Comparison of ENCODE assay signal across 8 mouse cellular contexts in the genomic region with DNA sequence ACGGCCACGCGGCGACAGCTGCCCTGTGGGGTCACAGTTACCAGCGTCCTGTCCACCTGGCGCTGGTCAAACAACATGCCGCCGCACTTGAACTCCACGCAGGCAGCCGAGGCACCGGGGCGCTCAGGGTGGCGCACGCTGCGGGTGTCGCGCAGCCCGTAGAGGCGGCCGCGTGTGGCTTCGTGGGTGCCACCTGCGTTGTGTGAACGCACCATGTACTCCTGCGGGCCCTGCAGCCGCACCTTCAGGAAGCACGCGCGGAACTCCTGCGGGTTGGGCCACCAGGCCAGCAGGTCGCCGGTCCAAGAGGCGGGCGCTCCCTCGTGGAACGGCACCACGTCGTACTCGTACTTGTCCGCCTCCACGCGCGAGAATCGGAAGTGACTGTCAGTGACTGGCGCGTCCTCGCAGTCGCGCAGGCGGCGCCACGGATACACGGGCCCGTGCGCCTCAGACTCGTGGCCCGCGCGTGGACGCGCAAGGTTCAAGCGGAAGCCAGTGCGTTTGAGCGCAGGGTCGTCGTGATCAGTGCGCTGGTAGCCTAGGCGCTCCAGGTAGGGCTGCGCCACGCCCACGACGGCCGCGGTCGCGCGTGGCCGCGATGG. TPM values are rescaled to one million over a fixed set of nuclear protein-coding genes. Genes with fewer than 3 reads are reported as not detected.
A peak's percentile ranks its signal among the peaks of the same experiment; 100 is the strongest.
DNase-seq lines count a peak whose midpoint lies in the region; ATAC-seq lines count a peak whose summit lies in the region.

No protein-coding gene starts in this region.

- 21% methylated on average over 79 of the region's 79 CpGs for WGBS in liver, embryonic 11.5 days
- 20% methylated on average over 79 of the region's 79 CpGs for whole genome bisulfite sequencing in forebrain, embryonic 10.5 days
- WGBS in intestine, embryonic 16.5 days: 18% methylated on average over 79 of the region's 79 CpGs
- 21% methylated on average over 79 of the region's 79 CpGs for WGBS in neural tube, embryonic 13.5 days

- peak overlapping the region; percentile 54 for H3K4me2 ChIP-seq in liver, embryonic 11.5 days
- peak overlapping the region; percentile 76 for H3K4me2 ChIP-seq in intestine, embryonic 16.5 days (ENCODE audit: low read depth, low read length)
- peak overlapping the region; percentile 56 for H3K4me2 ChIP-seq in neural tube, embryonic 13.5 days

- H3K27ac ChIP-seq in liver, embryonic 11.5 days (ENCODE audit: low read depth, low read length): no peak overlapping the region
- H3K27ac ChIP-seq in forebrain, embryonic 10.5 days: peak overlapping the region; percentile 30; the same call in 1 of the 2 replicates
- no peak overlapping the region for H3K27ac ChIP-seq in intestine, embryonic 16.5 days (ENCODE audit: low read length)
- no peak overlapping the region for H3K27ac ChIP-seq in neural tube, embryonic 13.5 days (replicated peaks)

- H3K36me3 ChIP-seq in liver, embryonic 11.5 days (ENCODE audit: control insufficient read depth, insufficient read depth, low read length): no peaks in the 10 kb centered on the region
- no peaks in the 10 kb centered on the region for H3K36me3 ChIP-seq in forebrain, embryonic 10.5 days (replicated peaks)
- no peaks in the 10 kb centered on the region for H3K36me3 ChIP-seq in intestine, embryonic 16.5 days (ENCODE audit: control insufficient read depth, insufficient read depth, low read length)
- no peaks in the 10 kb centered on the region for H3K36me3 ChIP-seq in neural tube, embryonic 13.5 days

- peaks cover 2% of the 10 kb centered on the region for H3K4me1 ChIP-seq in liver, embryonic 11.5 days (replicated peaks; ENCODE audit: control insufficient read depth, insufficient read depth, low read length)
- H3K4me1 ChIP-seq in forebrain, embryonic 10.5 days: peaks cover 34% of the 10 kb centered on the region
- peaks cover 12% of the 10 kb centered on the region for H3K4me1 ChIP-seq in intestine, embryonic 16.5 days (ENCODE audit: control insufficient read depth, insufficient read depth, low read length)
- H3K4me1 ChIP-seq in neural tube, embryonic 13.5 days (replicated peaks): peaks cover 41% of the 10 kb centered on the region

- peak overlapping the region; percentile 44 for H3K4me3 ChIP-seq in liver, embryonic 11.5 days (ENCODE audit: low read depth, low read length)
- H3K4me3 ChIP-seq in forebrain, embryonic 10.5 days: peak overlapping the region; percentile 45
- peak overlapping the region; percentile 49 for H3K4me3 ChIP-seq in intestine, embryonic 16.5 days (ENCODE audit: low read length)
- peak overlapping the region; percentile 44 for H3K4me3 ChIP-seq in neural tube, embryonic 13.5 days

- no peak for DNase-seq in liver, embryonic 11.5 days (ENCODE audit: low spot score)
- no peak for DNase-seq in liver
- no peak for DNase-seq in forebrain, embryonic 10.5 days (ENCODE audit: extremely low spot score, low spot score)
- no peak for DNase-seq in ovary, postnatal 36 days (ENCODE audit: low spot score)
- DNase-seq in urinary bladder, adult 18-20 months (ENCODE audit: low spot score in 2 of 2): no peak

- peaks cover 85% of the 10 kb centered on the region for H3K27me3 ChIP-seq in liver, embryonic 11.5 days (replicated peaks; ENCODE audit: control insufficient read depth, insufficient read depth, low read length)
- H3K27me3 ChIP-seq in forebrain, embryonic 10.5 days (ENCODE audit: poor library complexity, severe bottlenecking): peaks cover 100% of the 10 kb centered on the region
- peaks cover 70% of the 10 kb centered on the region for H3K27me3 ChIP-seq in intestine, embryonic 16.5 days (replicated peaks; ENCODE audit: control insufficient read depth, insufficient read depth, low read length)
- peaks cover 91% of the 10 kb centered on the region for H3K27me3 ChIP-seq in neural tube, embryonic 13.5 days

- H3K9me3 ChIP-seq in liver, embryonic 11.5 days (ENCODE audit: control insufficient read depth, low read length): no peaks in the 10 kb centered on the region
- peaks cover 10% of the 10 kb centered on the region for H3K9me3 ChIP-seq in forebrain, embryonic 10.5 days
- no peaks in the 10 kb centered on the region for H3K9me3 ChIP-seq in intestine, embryonic 16.5 days (ENCODE audit: control insufficient read depth, low read length)
- H3K9me3 ChIP-seq in neural tube, embryonic 13.5 days: no peaks in the 10 kb centered on the region

- ATAC-seq in liver, embryonic 11.5 days (replicated peaks; ENCODE audit: low FRiP score): no peak
- ATAC-seq in intestine, embryonic 16.5 days: no peak
- peak; percentile 1; the same call in 1 of the 2 replicates for ATAC-seq in neural tube, embryonic 13.5 days (ENCODE audit: low read depth)
- ATAC-seq in cerebellum, adult (ENCODE audit: insufficient number of reproducible peaks, low FRiP score, low TSS enrichment): no peak

- peak overlapping the region; percentile 27; the same call in 1 of the 2 replicates for H3K9ac ChIP-seq in liver, embryonic 11.5 days (ENCODE audit: low read depth, low read length)
- peak overlapping the region; percentile 60; the same call in 1 of the 2 replicates for H3K9ac ChIP-seq in intestine, embryonic 16.5 days (ENCODE audit: low read depth, low read length)
- peak overlapping the region; percentile 56 for H3K9ac ChIP-seq in neural tube, embryonic 13.5 days

RNA-seq across cellular contexts. Expression of gene Cilp2, which starts 6.1 kb away (rescaled TPM):
- polyA plus RNA-seq in liver, embryonic 11.5 days (2014; fragmentation: Nextera tagmentation; extraction: Ambion mirVana): 0.48 and 0.56 TPM in 2 replicates
- 0.36 and 0.53 TPM in 2 replicates for polyA plus RNA-seq in forebrain, embryonic 10.5 days (2016; fragmentation: Nextera tagmentation; extraction: Ambion mirVana)
- 0.51 and 0.53 TPM in 2 replicates for polyA plus RNA-seq in intestine, embryonic 16.5 days (2015; fragmentation: Nextera tagmentation; extraction: Ambion mirVana)
- polyA plus RNA-seq in neural tube, embryonic 13.5 days (2015; fragmentation: Nextera tagmentation; extraction: Ambion mirVana): 3.1 and 3.9 TPM in 2 replicates

RNA-seq across cellular contexts. Expression of gene Tssk6, which starts 20.6 kb away (rescaled TPM):
- 4.5 and 5.2 TPM in 2 replicates for polyA plus RNA-seq in liver, embryonic 11.5 days (2014; fragmentation: Nextera tagmentation; extraction: Ambion mirVana)
- 5.1 and 5.3 TPM in 2 replicates for polyA plus RNA-seq in forebrain, embryonic 10.5 days (2016; fragmentation: Nextera tagmentation; extraction: Ambion mirVana)
- 2.8 TPM in 2 replicates for polyA plus RNA-seq in intestine, embryonic 16.5 days (2015; fragmentation: Nextera tagmentation; extraction: Ambion mirVana)
- 3.4 TPM in 2 replicates for polyA plus RNA-seq in neural tube, embryonic 13.5 days (2015; fragmentation: Nextera tagmentation; extraction: Ambion mirVana)

RNA-seq across cellular contexts. Expression of gene Ndufa13, which starts 21.0 kb away (rescaled TPM):
- polyA plus RNA-seq in liver, embryonic 11.5 days (2014; fragmentation: Nextera tagmentation; extraction: Ambion mirVana): 145 and 159 TPM in 2 replicates
- 165 and 170 TPM in 2 replicates for polyA plus RNA-seq in forebrain, embryonic 10.5 days (2016; fragmentation: Nextera tagmentation; extraction: Ambion mirVana)
- polyA plus RNA-seq in intestine, embryonic 16.5 days (2015; fragmentation: Nextera tagmentation; extraction: Ambion mirVana): 233 and 243 TPM in 2 replicates
- 169 and 186 TPM in 2 replicates for polyA plus RNA-seq in neural tube, embryonic 13.5 days (2015; fragmentation: Nextera tagmentation; extraction: Ambion mirVana)

RNA-seq across cellular contexts. Expression of gene Yjefn3, which starts 21.1 kb away (rescaled TPM):
- 1.7 and 1.9 TPM in 2 replicates for polyA plus RNA-seq in liver, embryonic 11.5 days (2014; fragmentation: Nextera tagmentation; extraction: Ambion mirVana)
- polyA plus RNA-seq in forebrain, embryonic 10.5 days (2016; fragmentation: Nextera tagmentation; extraction: Ambion mirVana): 3.8 and 5.1 TPM in 2 replicates
- polyA plus RNA-seq in intestine, embryonic 16.5 days (2015; fragmentation: Nextera tagmentation; extraction: Ambion mirVana): 3.2 and 3.8 TPM in 2 replicates
- polyA plus RNA-seq in neural tube, embryonic 13.5 days (2015; fragmentation: Nextera tagmentation; extraction: Ambion mirVana): 10.0 and 12.1 TPM in 2 replicates

RNA-seq across cellular contexts. Expression of gene Pbx4, which starts 49.1 kb away (rescaled TPM):
- polyA plus RNA-seq in liver, embryonic 11.5 days (2014; fragmentation: Nextera tagmentation; extraction: Ambion mirVana): 5.6 and 6.3 TPM in 2 replicates
- polyA plus RNA-seq in forebrain, embryonic 10.5 days (2016; fragmentation: Nextera tagmentation; extraction: Ambion mirVana): 41.6 and 45.7 TPM in 2 replicates
- 2.7 and 2.9 TPM in 2 replicates for polyA plus RNA-seq in intestine, embryonic 16.5 days (2015; fragmentation: Nextera tagmentation; extraction: Ambion mirVana)
- polyA plus RNA-seq in neural tube, embryonic 13.5 days (2015; fragmentation: Nextera tagmentation; extraction: Ambion mirVana): 50.9 and 58.8 TPM in 2 replicates
